Mouse (Mus musculus) granulocyte monocyte progenitor cell, adult 5-6 weeks (primary cell): ENCODE results near the gene Gm15013. TPM values are rescaled to one million over a fixed set of nuclear protein-coding genes. Genes with fewer than 3 reads are reported as not detected.
"Not testable (repeated sequence)": the region's sequence is repeated elsewhere in the genome, so short reads cannot be mapped to it uniquely, and the experiment has no call there.

Source experiments
- ATAC-seq: replicated peaks from 2 replicates; pipeline ENCODE4 v1.8.0; 2016; ENCODE audit warnings: mild to moderate bottlenecking, moderate TSS enrichment, inconsistent platforms; ENCODE audit not compliant: poor library complexity, severe bottlenecking
- total RNA-seq, 2 experiments: library from RNA; stranded (forward) in 1 of 2; stranded (reverse) in 1 of 2; fragments of 200-712, 200-1000 nt in 1 of 2; fragments of >200 nt in 1 of 2; fragmentation: Nextera tagmentation in 1 of 2; gene quantifications; 2 replicates each; pipeline ENCODE4 v1.2.3; 2014 to 2017

The Gm15013 gene
- total RNA-seq (2014; fragmentation: Nextera tagmentation), result 0.45 TPM in 1 of 2 replicates, not detected in the other
- total RNA-seq (2017), result 0.36 and 0.78 TPM in 2 replicates

GRCm38 (mm10) chrX:139714381-139714780, at the start of gene Gm15013:
Gene Gm15013 (minus strand): TSS chrX:139714481.
- ATAC-seq, result no peak

DNA sequence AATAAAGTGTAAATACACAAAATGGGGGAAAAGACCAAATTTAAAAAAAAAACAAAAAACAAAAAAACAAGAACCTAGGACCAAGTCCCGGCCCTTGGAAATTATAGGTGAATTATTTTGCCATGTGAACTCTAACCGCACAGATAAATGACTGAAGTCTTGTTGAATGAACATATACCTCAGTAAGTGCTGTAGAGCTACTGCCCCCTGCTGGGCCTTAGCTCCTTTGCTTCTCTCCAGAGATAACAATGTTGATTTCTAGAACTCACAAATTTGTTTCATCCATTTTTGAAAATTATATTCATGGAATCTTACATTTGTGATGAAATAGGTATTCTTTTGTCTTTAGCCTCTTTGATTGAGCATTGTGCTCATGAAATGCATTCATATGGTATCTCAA, 48.3 kb upstream of the Gm15013 start:
- ATAC-seq, result peak; percentile 50; the same call in 1 of the 2 replicates

- ATAC-seq, result not testable (repeated sequence)
These were observed 44.4 kb upstream of the Gm15013 start for GRCm38 (mm10) chrX:139758634-139759033.

- ATAC-seq, result peak; percentile 53; the same call in 1 of the 2 replicates
These were observed 37.6 kb upstream of the Gm15013 start for GRCm38 (mm10) chrX:139751855-139752254.

DNA sequence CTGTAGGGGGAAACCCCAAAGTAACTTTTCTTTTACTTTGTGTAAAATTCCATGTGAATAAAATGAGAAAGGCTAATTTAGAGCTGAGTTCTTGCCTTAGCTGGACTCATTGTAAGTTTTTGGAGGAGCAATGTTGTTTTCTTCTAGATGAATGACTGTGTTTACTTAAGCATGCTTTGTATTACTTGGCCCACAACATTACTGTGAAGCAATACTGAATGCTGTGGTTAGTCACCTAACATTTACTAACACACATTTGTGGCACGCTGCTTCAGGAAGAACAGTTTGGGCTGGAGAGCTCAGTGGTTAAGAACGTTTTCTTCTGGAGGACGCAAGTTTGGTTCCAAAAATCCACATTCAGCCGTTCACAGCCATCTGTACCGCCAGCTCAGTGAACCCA, 22.8 kb upstream of the Gm15013 start:
- ATAC-seq, result no peak

GRCm38 (mm10) chrX:139730541-139730940, 16.3 kb upstream of the Gm15013 start:
- no peak for ATAC-seq

DNA sequence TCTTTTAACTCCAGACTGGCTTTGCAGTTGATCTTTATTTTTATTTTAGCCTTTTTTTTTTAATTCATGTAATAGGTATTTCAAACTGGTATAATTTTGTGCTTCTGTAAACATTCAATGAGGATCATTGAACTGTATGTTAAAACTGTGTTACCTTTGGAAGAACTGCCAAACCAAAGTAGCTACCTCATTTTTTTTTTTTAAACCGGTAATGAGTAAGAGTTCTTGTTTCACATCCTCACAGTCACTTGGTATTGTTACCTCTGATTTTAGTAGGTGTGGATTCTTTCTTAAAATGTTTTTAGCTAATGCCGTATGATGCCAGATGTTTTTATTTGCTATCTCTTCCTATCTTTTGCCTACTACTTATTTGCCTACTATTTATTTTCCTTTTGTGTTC, 8.1 kb upstream of the Gm15013 start:
- ATAC-seq, result no peak

GRCm38 (mm10) chrX:139684775-139685695, 29.2 kb downstream of the Gm15013 start, which contains the start of gene Tbc1d8b:
Gene Tbc1d8b (plus strand): TSS chrX:139684996.
- peak; percentile 99 for ATAC-seq

- ATAC-seq, result peak; percentile 16
These were observed 29.9 kb downstream of the Gm15013 start for GRCm38 (mm10) chrX:139684410-139684774.

- ATAC-seq, result no peak
These were observed 48.5 kb downstream of the Gm15013 start for GRCm38 (mm10) chrX:139665829-139666228.

Other genes starting within 250 kb of the Gm15013 start
- gene D330045A20Rik, start 234.1 kb downstream of the Gm15013 start, total RNA-seq (2014; fragmentation: Nextera tagmentation), result 0.77 TPM in 1 of 2 replicates, not detected in the other
- 0.17 and 0.41 TPM in 2 replicates for gene D330045A20Rik, start 234.1 kb downstream of the Gm15013 start, total RNA-seq (2017)
- 0.32 and 1.6 TPM in 2 replicates for gene Rnf128, start 151.2 kb downstream of the Gm15013 start, total RNA-seq (2014; fragmentation: Nextera tagmentation)
- 0.78 and 2.2 TPM in 2 replicates for gene Rnf128, start 151.2 kb downstream of the Gm15013 start, total RNA-seq (2017)
- gene Tbc1d8b, start 29.5 kb downstream of the Gm15013 start, total RNA-seq (2014; fragmentation: Nextera tagmentation), result 5.8 and 7.4 TPM in 2 replicates
- gene Tbc1d8b, start 29.5 kb downstream of the Gm15013 start, total RNA-seq (2017), result 6.6 and 7.1 TPM in 2 replicates
- not detected in 2 replicates for gene Ripply1, start 67.9 kb upstream of the Gm15013 start, total RNA-seq (2014; fragmentation: Nextera tagmentation)
- gene Ripply1, start 67.9 kb upstream of the Gm15013 start, total RNA-seq (2017), result not detected in 2 replicates
- gene Cldn2, start 86.3 kb upstream of the Gm15013 start, total RNA-seq (2014; fragmentation: Nextera tagmentation), result not detected in 2 replicates
- gene Cldn2, start 86.3 kb upstream of the Gm15013 start, total RNA-seq (2017), result not detected in 2 replicates
- gene Morc4, start 157.2 kb upstream of the Gm15013 start, total RNA-seq (2014; fragmentation: Nextera tagmentation), result 2.6 and 6.1 TPM in 2 replicates
- 2.2 and 5.7 TPM in 2 replicates for gene Morc4, start 157.2 kb upstream of the Gm15013 start, total RNA-seq (2017)